Mouse (Mus musculus) ES-E14 (cell line): ENCODE data around the gene Rnf217.

Experiments
- CHD2 ChIP-seq: IDR thresholded peaks from 2 replicates; pipeline ENCODE4 v1.6.1; 2014; ENCODE audit warnings: mild to moderate bottlenecking, low read depth, low read length, inconsistent platforms
- HCFC1 ChIP-seq: IDR thresholded peaks from 2 replicates; pipeline ENCODE4 v1.6.1; 2012; ENCODE audit warnings: low read length, inconsistent platforms, borderline replicate concordance; ENCODE audit not compliant: insufficient read depth
- MAFK ChIP-seq: IDR thresholded peaks from 2 replicates; pipeline ENCODE4 v1.6.1; 2014; ENCODE audit warnings: mild to moderate bottlenecking, low read depth, low read length, inconsistent platforms; ENCODE audit not compliant: insufficient read depth
- ZC3H11A ChIP-seq: IDR thresholded peaks from 2 replicates; pipeline ENCODE4 v1.6.1; 2012; ENCODE audit warnings: low read depth, mild to moderate bottlenecking, inconsistent platforms, low read length, borderline replicate concordance
- ZNF384 ChIP-seq: IDR thresholded peaks from 2 replicates; pipeline ENCODE4 v1.6.1; 2012; ENCODE audit warnings: low read depth, low read length, inconsistent platforms

GRCm38 (mm10) chr10:31495826-31496225, 113.2 kb downstream of the Rnf217 start:
- TF ChIP-seq ZC3H11A = no peak
- no peak for TF ChIP-seq HCFC1
- no peak for TF ChIP-seq ZNF384
- no peak for TF ChIP-seq CHD2
- TF ChIP-seq MAFK = no peak
